Mouse (Mus musculus): ENCODE results near the gene Ccnb2.

GRCm38 (mm10) chr9:70452371-70452770 lies 31.0 kb upstream of the Ccnb2 start:
- TF ChIP-seq CTCF (IDR thresholded peaks at IDR 0.05) (no peak), EP300 (IDR thresholded peaks at IDR 0.05) (no peak)
